Mouse (Mus musculus) T-helper 17 cell (primary cell): ENCODE results near the gene Srxn1.

Experiments used
- in situ Hi-C, 2 experiments: fragments of 300-600 bp; cut with MboI, MseI; formaldehyde crosslinking; loops; 1 replicate in 1 of 2; 2 replicates in 1 of 2; pipeline ENCODE4 v1.15.1; 2025; ENCODE audit warnings: high pct_unique_total_duplicates in 2 of 2

The Srxn1 gene

DNA sequence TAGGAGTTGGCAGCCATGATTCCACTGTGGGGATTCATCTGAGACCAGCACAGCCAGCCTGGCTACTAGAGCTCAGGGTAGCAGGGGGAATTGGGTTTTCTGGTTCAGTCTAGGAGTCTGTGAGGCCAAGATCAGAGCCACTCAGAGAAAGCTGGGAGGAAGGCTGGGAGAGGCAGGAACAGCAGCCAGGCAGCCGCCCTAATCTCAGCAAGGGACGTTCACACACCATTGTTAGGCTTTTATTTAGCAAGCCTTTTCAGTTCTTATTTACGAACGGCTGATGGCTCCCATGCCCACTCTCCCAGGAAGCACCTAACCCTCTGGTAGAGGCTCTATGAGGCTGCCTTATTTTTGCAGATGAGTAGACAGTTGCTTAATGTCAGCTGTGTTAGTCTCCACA is 44.6 kb downstream of the Srxn1 start:
- in situ Hi-C loops, result loop anchor here in 1 of 2 experiments (25.0 kb wide), 1 partner anchor 1787 kb away; the partner anchor contains the start of gene Bpifb4

DNA sequence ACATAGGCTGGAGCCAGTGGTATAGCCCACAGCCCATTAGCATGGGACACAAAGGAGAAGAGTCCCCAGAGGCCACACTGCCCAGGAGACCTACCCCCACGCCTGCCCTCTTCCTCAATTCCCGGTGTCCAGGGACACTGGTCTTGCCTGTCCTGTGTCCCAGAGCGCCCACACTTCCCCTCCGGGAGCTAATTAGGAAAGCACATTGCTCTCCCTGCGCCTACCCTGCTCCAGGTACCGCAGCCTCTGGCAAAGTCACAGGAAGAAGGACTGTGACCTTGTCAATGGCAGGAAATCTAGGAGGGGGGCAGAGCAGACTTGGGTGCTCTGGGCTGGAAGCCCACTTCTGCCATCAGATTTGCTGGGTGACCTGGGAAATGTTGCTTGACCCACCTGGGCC is 45.1 kb downstream of the Srxn1 start:
- in situ Hi-C loops, result loop anchor here in 1 of 2 experiments (25.0 kb wide), 1 partner anchor 1787 kb away; the partner anchor contains the start of gene Bpifb4

DNA sequence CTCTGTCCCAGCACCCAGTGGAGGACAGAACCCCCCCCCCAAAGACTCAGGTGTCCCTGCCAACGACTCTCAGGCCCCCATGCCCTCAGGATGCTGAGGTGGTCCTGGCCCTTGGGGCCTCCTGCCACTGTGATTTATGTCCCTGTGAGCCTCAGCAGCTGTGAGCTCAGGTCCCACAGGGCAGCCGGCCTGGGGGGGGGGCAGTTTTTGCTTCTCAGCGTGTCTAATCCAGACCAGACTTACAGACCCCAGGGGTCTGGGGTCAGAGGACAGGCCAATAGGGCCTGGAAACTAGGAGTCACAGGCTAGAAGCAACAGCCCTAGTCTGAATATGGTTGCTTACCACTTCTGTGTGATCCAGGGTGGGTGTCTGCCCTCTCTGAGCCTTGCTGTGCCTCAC is 48.0 kb downstream of the Srxn1 start:
- in situ Hi-C loops, result loop anchor here in 1 of 2 experiments (25.0 kb wide), 1 partner anchor 1784 kb away; the partner anchor contains the start of gene Bpifb4

- in situ Hi-C loops, result loop anchor here in 1 of 2 experiments (25.0 kb wide), 1 partner anchor 1782 kb away; the partner anchor contains the start of gene Bpifb4
These were observed 50.3 kb downstream of the Srxn1 start for GRCm38 (mm10) chr2:152155414-152156208.

DNA sequence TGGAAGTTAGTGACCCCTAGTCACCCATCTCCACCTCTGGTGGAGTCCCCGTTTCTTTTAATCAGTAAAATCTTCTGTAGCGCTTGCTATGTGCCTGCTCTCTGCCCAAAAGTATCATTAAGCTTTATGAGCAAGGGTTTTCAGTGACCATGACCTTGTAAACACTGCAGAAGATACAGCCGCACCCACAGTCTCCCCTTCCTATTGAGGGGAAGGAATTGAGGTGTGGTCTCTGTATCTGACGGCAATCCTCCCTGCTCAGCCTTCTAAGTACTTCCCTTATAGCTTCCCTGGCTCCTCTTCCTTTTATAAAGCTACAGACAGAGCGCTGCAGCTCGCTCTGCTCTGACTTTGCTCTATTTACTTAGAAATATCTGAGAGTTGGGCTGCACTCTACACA is 51.2 kb downstream of the Srxn1 start:
- in situ Hi-C loops, result loop anchor here in 1 of 2 experiments (25.0 kb wide), 1 partner anchor 1781 kb away; the partner anchor contains the start of gene Bpifb4

DNA sequence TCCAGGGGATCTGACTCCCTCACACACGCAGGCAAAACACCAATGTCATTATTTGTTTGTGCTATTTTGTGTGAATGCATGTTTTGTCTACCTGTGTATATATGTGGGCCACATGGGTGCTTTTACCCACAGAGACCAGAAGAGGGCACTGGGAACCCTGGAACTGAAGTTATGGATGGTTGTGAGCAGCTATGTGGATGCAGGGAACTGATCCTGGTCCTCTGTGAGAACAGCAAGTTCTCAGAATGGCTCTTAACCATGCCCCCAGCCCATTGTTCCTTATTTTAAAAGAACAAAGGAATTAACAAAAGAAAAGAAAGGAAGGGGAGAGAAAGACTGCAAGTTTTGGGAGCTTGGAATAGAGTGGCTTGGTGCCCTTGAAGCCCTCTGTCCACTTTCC is 54.2 kb downstream of the Srxn1 start:
- in situ Hi-C loops, result loop anchor here in 1 of 2 experiments (25.0 kb wide), 1 partner anchor 1778 kb away; the partner anchor contains the start of gene Bpifb4
